Mouse (Mus musculus) G1E-ER4 (cell line): ENCODE data around the gene Tas1r1. TPM values are rescaled to one million over a fixed set of nuclear protein-coding genes. Genes with fewer than 3 reads are reported as not detected.

Experiments
- GATA1 ChIP-seq: IDR thresholded peaks from one replicate; pipeline ENCODE4 v1.8.0; 2012; ENCODE audit warnings: low read length, inconsistent platforms
- polyA plus RNA-seq: library from polyadenylated mRNA; stranded (reverse); fragments of >175 nt; gene quantifications from 2 replicates; pipeline ENCODE4 v1.2.3, GENCODE M21; 2012

The Tas1r1 gene
- polyA plus RNA-seq, 1 experiment = not detected

DNA sequence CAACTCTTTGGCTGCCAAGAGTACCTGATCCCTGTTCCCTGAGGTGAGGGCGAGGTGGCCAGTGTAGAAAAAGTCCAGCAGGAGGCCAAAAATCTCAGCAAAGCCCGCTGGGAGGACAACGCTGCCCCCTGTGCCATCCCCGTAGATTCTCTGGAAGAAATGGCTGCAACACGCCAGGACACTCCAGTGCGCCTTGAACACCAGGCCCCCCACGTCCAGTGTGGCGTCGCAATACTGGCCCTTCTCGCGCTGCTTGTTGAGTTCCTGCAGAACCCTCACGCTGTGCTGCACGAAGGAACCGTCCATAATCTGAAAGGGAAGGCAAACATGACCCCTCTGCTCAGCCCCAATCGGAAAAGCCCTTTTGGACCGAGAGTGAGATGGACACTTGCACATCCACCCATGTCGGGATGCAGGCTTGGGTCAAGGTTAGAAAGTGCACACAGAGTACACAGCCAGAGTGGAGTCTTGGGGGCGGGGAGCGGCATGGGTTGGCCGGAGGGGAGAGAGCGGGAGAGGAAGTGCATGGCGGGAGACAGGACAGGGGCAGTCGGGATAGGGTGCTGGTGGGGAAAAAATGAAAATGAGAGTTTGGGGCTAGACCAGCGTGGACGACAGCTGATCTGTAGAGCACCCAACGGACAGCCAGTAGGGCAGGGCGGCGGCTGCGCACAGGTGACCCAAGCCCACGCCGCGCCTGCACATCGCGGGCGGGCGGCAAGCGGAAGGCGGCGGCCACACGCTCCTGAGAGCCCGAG, 11.4 kb downstream of the Tas1r1 start:
- no peak for TF ChIP-seq GATA1

DNA sequence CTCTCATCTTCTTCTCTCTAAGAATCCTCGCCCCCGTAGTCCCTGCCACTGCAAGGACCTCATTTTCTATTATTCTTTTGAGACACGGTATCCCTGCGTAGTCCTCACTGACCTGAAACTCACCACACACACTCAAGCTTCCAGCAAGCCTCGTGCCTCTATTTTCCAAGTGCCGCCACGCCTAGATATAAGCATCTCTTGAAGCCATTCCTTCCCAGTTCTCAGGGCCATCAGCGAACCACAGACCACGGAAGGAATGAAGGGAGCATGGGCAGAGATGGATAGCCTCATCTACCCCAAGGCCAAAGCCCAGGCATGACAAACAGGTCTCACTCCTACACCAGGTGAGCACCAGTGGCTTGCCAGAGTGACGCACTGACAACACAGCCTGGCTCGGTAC, 13.8 kb downstream of the Tas1r1 start:
- TF ChIP-seq GATA1 = no peak

DNA sequence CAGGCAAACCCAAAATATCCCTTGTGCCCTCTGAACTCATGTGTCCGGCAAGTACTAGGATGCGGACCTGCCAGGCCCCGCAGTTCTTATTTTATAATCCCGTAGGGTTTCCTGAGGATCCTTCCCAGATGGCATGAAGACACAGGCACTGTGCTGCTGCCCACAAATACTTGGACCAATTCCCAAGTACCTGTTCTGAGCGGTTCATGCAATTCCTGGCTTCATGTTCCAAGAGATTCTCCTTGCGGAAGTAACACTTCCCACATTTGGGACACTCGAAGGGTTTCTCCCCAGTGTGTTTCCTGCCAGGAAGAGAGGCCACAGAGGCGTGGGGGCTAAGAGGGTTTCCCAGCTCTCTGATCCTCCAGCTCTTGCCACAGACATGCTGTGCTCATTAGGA, 15.9 kb downstream of the Tas1r1 start:
- TF ChIP-seq GATA1 = no peak

DNA sequence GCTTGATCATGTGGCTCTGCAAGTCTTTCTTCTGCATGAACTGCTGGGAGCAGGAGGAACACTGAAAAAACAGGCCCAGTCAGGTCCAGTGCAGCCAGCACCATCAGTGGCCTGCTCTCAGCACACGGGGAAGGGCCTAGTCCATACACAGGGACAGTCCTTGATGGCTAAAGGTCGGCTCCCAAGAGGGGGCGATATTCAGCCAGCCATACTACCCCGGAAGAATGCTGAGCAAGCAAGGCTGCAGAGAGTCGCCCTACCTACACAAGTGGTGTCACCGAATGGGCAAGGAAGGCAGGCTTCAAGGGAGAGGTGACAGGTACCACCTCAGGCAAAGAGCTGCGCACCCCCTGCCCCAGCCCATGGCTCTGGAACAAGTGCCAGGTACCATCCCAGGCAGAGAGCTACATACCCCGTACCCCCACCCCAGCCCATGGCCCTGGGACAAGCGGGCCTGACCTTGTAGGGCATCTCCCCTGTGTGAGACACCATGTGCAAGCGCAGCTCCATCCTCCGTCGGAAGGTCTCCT, 16.7 kb downstream of the Tas1r1 start:
- no peak for TF ChIP-seq GATA1

DNA sequence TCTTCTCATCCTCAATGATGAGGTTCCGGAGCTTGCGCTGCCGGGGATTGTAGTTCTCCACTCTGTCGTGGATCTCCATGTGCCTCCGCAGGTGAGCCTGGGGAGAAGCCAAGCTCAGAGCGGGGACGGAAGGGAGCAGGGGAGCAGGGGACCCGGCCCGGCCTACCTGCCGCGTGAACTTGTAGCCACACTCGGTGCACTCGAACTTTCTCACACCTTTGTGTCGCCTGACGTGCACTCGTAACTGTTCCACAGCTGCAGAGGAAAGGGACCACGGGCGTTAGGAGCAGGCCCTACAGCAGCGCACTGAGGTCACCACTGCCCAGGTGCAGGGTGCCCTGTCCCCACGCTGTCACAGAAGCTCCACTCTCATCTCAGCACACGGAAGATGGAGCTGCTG, 18.3 kb downstream of the Tas1r1 start:
- TF ChIP-seq GATA1 = no peak

DNA sequence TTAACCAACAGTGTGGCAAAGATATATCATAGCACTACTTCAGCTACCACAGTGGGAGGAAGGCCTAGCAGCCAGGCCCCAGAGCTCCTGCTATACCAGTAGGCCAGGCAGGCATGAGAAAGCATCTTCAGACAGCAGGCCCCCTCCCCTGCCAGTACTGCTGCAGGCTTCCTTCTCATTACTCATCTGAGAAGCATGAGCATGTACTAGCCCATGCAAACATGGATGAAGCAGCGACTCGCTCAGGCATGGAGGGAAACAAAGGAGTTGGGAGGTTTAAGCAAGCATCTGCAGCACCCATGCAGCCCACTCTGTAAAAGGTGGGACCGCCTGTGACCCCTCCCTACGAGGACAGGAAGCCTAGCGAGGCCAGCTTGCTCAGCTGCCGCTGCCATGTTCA, 19.3 kb downstream of the Tas1r1 start:
- no peak for TF ChIP-seq GATA1

DNA sequence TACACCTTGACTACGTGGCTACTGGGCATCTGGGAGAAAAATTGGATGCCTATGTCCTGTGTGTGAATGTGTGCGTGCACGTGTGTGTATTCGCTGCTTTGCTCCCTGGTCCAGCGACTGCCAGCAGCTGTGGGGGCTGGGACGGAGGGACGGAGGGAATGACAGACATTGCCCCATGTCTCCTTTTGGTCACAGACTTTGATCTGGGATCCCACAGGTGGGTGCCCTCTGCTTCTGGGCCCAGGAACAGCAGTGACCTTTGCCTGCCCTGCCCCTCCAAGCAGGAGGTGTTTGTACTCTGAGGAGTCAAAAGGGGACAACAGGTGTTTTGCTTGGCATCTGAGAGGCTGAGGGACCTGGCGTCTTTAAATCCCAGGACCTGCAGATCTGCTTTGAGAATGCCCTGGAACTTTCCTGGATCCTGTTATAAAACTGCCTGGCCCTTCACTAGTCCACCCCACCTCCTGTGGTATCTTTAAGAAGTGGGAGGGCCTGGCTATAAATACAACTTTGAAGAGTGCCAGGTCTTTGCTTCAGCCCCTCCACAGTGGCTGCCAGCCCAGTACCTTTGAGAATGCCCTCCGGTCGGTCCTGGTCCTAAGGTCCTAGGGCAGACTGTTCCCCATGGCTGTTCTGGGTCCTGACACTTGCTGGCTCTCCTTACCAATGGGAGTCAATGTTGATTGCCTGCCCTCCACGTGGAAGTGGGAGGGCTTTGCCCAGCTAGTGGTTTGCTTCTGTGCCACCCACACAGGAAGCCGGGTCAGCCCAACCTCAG, 25.1 kb downstream of the Tas1r1 start:
- no peak for TF ChIP-seq GATA1

DNA sequence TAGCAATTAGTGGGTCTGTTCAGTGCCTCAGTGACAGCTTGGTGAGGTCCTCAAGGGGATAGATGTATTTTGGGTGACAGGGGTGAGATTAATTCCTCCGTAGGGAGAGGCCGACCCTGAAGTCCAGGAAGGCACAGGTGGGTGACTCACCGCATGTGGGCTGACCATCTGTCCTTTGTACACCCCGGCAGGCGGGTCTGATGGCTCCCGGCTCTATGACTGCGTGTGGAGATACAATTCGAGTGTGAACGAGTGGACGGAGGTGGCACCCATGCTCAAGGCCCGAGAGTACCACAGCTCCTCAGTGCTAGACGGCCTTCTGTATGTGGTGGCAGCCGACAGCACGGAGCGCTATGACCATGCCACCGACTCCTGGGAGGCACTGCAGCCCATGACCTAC, 26.3 kb downstream of the Tas1r1 start:
- no peak for TF ChIP-seq GATA1

DNA sequence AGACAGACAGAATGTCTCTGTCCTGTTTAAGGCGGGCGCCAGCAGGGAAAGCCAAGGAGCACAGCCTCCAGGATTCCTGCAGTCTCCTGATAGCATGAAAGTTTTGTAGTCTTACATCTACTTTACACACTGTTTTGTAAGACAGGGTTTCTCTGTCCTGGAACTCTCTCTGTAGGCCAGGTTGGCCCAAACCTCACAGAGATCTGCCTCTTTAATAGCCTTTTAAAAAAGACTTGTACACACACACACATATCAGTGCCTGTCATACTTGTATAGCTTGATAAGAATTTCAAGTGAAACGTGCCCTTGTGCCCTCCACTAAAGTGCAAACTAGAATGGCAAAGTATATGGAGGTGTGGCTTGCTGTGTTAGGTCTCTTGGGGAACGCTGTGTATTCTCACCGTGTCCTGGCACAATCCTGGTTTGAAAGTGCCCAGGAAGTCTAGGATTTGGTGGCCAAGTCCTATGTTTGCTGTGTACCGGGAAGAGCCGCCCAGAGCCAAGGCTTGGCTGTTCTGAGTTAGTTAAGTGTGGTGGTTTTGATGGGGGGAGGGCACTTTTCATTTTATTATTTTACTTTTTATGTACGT, 27.1 kb downstream of the Tas1r1 start:
- TF ChIP-seq GATA1 = no peak

DNA sequence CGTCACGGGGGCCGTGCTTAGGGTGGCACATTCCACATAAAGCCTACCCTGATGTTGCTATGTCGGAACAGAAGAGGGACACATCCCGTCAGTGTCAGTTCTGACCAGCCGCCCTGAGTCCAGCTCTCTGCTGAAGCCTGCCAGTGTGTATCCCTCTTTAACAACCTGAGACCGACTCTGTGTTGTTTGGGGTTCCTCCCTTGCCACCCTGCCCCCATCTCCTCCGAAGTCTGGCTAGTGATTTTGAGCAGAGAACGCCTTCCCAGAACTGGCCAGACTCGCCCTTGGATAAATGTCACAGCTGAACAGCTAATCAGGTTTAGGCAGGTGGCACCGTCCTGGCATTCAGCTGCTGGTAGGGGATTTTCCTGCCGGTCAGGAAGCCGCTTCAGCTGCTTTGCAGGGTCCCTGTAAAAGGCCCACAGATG, 27.6 kb downstream of the Tas1r1 start:
- no peak for TF ChIP-seq GATA1

DNA sequence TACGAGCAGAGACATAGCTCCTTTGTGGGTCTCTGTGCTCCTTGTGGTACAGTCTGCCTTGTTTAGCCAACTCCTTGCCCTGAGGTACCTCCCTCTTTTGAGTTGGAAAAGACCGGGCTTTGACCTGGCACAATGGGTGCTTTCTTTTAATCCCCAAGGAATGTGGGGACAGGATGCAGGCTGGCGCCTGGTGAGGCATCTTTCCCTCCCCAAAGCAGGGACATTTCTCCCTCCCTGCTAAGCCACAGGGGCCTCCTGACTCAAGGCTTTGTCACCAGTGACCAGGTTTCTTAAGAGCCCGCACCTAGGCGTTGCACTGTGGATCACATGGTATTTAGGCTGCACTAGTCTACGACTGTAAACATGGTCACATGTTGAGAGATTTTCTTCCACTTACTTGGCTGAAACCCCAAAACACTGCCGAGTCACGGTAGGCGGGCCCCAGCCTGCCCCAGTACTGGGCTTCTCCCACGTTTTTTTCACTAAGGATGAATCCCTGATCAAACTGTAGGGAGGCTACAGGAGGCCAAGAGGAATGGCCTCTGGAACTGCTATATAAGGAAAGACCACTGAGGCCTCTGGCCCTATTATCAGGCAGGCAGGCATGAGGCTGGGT, 28.2 kb downstream of the Tas1r1 start:
- TF ChIP-seq GATA1 = no peak

DNA sequence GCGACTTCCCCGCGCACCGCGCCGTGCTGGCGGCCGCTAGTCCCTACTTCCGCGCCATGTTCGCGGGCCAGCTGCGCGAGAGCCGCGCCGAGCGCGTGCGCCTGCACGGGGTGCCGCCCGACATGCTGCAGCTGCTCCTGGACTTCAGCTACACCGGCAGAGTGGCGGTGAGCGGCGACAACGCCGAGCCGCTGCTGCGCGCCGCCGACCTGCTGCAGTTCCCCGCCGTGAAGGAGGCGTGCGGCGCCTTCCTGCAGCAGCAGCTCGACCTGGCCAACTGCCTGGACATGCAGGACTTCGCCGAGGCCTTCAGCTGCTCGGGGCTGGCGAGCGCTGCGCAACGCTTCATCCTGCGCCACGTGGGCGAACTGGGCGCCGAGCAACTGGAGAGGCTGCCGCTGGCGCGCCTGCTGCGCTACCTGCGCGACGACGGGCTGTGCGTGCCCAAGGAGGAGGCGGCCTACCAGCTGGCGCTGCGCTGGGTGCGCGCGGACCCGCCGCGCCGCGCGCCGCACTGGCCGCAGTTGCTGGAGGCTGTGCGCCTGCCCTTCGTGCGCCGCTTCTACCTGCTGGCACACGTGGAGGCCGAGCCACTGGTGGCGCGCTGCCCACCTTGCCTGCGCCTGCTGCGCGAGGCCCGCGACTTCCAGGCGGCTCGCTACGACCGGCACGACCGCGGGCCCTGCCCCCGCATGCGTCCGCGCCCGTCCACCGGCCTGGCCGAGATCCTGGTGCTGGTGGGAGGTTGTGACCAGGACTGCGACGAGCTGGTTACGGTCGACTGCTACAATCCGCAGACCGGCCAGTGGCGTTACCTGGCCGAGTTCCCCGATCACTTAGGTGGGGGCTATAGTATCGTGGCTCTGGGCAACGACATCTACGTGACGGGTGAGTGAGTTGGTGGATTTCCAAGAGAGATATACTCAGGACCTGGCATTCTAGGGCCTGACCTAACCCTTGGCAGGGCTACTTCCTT, 29.0 kb downstream of the Tas1r1 start:
- TF ChIP-seq GATA1 = no peak

DNA sequence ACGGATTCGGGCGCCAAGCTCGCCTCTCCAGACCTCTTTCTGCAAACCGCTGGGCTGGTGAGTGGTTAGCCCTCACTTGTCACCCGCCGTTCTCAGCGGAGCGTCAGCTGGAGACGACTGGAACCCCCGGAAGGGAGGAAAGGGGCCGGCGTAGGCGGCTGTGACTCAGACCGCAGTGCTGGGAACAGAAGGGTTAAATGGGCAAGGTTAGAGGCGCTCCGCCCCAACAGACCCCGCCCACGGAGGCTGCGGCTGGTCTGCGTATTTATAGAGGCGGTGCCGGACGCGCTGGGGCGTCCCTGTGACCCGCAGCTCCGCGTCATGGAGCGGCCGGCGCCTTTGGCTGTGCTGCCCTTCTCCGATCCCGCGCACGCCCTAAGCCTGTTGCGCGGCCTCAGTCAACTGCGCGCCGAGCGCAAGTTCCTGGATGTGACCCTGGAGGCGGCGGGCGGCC, 29.7 kb downstream of the Tas1r1 start, which contains the start of gene Klhl21:
Gene Klhl21, plus strand, starts transcription at position 182 of the 454 bp plus-strand sequence.
- TF ChIP-seq GATA1 = no peak

DNA sequence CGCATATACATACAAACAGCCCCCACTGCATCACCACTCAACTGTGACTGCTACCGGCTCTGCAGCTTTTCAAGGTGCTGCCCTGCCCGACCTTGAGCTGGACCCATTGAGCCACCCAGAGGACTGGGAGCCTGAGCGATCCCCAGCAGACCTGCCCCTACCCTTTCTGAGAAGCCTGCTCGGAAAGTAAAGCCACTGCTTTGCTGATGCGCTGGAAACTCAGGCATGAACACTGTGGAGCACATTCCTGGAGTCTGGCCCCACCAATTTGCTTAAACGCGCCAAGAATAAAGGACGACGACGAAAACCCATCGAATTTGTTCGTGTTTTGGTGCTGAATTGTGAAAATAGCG, 30.2 kb downstream of the Tas1r1 start:
- no peak for TF ChIP-seq GATA1
